Mouse (Mus musculus) small intestine, adult 10 weeks (tissue): Measurements from ENCODE around the gene Drd2. TPM values are rescaled to one million over a fixed set of nuclear protein-coding genes. Genes with fewer than 3 reads are reported as not detected.

ENCODE experiments used
- polyA plus RNA-seq: library from polyadenylated mRNA; stranded (reverse); fragments of 350-450 nt; fragmentation: Illumina TruSeq; extraction: RNeasy Lipid Tissue Mini Kit (QIAGEN cat#74804); gene quantifications from one replicate; pipeline ENCODE4 v1.2.3, GENCODE M21; 2014; ENCODE audit warnings: low replicate concordance

The Drd2 gene
- polyA plus RNA-seq = not detected

GRCm38 (mm10) chr9:49340136-49341043, at the start of gene Drd2:
Gene Drd2 (plus strand): TSS chr9:49340627.

DNA sequence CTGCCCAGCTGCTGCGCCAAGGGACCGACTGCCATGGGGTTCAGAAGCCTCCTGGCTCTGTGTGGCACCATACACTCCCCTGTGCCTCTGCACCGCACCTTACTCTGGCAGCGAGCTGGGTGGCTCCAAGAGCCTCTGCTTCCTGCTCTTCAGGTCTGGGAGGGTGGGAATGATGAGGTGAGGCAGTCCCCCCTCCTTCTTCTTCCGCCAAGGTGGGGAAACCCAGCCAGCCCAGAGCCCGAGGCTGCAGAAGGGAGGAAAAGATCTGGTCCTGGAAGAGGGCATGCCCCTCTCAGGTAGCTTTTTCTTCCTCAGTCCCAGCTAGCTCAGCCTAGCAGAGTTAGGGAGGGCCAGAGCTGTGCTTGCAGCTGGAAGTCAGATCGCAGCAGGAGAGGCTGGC, 86.5 kb downstream of the Drd2 start, which contains the start of gene Ankk1:
Gene Ankk1 (minus strand): TSS at position 101 of the 400 bp plus-strand sequence.

Other genes starting within 250 kb of the Drd2 start
- gene Gm4894, start 90.1 kb upstream of the Drd2 start, polyA plus RNA-seq = not detected
- not detected for gene Ankk1, start 86.4 kb downstream of the Drd2 start, polyA plus RNA-seq
- gene Ttc12, start 145.6 kb downstream of the Drd2 start, polyA plus RNA-seq = 0.89 TPM